Mouse (Mus musculus) frontal cortex, postnatal 10 days (tissue): ENCODE data around the gene Gm9774.

Source experiments
- DNase-seq, 2 experiments: peaks; one replicate each; pipeline ENCODE4 v3.0.0; 2022; ENCODE audit warnings: low spot score in 2 of 2, mixed read lengths in 1 of 2

The Gm9774 gene

DNA sequence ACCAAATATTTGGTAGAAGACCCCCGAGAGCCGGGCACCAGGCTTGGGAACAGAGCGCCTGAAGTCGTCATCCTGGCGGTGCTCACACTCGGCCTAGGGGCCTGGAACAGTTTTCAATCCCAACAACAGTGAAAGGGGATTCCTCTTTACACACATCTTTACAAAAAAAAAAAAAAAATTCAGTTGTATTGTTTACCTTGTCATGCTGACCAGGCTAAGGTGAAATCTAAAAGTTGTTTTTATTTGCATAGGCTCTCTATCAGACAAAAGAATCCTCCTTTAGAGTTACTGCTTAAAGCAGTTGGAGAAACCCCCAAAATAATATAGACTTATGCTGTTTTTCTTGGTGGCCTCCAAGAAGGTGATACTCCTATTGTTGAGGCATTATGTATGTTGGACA is at the start of gene Gm9774:
Gene Gm9774 (minus strand): TSS at position 101 of the 400 bp plus-strand sequence.
- DNase-seq = no peak

DNA sequence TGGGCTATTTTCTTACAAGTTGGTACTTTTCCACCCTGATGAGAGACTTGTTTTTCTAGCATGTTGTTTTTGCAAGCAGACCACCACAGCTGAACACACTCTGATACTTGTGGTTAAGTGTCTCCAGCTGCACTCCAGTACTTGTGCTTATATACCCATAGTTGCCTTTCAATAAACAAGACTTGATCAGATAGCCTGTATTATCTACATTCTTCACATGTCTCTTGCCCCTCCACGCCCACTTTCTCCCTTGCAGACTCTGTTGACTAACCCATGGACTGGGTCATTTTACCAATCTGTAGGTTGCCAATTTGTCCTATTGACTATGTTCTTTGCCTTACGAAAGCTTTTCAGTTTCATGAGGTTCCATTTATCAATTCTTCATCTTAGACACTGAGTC is 40.9 kb upstream of the Gm9774 start:
- DNase-seq = no peak

DNA sequence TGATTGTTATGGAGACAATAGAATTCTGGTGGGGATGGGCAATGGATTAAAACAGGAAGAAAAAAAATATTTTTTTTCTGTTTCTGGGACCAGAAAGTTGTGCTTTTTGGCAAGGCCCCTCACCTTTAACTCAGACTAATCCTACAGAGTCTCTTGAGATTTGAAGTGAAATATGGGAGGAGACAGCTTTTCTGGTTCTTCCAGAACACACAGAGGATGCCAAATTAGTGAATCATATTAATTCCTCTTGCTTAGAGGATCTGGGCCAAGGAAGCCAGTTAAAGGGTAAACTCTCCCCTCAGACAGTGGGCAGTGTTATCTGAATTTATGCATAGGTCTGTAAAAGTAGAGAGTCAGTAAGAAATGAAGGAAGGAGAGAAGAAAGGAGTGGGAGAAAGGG is 38.2 kb upstream of the Gm9774 start:
- no peak for DNase-seq

DNA sequence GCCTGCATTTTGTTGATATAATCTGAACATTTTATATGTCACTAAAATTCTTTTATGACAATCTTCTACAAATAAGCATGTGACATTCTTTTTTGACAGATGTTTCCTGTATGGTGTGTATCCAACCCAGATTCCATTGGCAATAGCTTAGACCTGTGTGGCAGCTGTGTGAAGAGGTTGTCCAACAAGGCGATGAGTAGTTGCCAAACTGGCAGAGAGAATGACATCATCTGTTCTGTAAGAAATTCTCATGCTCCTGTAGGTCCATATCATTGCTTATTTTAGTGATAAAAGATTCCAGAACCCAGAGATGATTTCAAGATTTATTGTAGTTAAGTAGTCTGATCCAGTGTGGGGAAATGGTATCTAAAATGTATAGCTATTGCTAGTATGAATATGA is 37.4 kb upstream of the Gm9774 start:
- no peak for DNase-seq

DNA sequence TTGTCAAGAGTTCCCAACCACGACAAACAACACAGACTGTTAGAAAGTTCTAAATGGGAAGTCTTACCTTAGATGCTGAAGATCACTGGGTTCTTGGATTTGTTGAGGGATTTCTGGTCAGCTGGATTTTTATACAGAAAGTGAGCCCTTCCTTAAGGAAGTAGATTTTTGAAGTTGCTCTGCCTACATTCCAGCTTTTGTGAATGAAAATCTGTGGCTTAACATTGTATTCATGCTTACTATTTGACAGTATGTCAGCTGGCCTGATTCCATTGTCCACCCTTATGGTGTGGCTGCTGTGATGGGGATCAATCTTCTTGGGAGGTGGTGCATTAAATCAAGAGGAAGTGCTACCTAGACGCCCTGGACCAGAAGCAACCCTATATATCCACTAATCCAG is 29.4 kb upstream of the Gm9774 start, which contains the start of gene Sprr3:
Gene Sprr3 (minus strand): TSS at position 101 of the 400 bp plus-strand sequence.
- no peak for DNase-seq

DNA sequence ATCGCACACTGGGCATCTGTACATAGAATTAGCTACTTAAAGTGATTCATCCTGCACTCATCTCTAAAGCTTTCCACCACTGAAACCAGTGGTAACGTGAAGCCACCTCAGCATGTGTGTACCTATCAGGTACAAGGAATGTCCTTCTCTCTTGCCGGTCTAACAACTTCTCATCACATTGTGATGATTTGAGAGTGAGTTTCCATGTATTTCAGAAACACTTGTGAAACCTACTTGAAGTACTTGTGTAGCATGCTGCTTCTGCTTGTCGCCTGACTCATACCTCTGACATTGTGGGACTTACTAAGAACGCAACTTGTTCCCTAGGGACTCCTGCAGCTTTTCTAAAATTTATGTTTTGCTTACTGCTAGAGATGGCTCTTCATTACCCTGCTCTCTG is 25.9 kb upstream of the Gm9774 start:
- DNase-seq = no peak

DNA sequence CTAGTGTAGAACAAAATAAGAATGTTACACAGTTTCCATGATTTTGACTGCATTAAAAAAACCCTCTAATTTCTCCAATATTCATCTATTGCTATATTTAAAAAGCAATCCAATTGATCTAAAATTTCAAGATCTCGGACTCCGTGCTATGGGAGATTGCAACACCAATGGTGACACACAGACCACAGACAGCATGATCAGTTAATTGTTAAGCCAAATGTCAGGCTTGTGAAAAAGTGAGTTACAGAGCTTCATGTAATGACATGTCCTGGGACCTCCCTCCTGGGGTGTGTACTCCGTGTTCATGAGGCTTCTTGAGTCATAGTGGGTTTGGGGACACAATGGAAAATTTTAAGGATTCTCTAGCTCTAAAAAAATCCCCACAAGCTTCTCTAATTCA is 11.0 kb upstream of the Gm9774 start:
- DNase-seq = no peak

DNA sequence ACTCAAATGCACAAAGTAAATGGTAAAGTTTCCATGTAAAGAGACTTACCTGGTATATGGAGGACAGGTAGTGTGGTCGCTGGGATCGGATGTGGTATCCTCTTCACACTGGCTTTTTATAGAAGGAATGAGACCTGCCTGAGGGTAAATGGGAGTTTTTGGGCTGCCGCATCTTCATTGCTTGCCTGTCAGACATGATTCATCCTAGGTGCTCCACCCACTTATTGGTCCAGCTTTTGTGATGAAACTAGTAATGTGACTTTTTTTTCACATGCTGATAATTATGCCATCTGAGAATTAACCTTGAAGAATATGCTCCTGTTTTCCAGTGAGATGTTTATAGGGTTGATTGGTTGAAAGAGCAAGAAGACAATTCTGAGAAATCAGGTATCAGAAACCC is 9.5 kb upstream of the Gm9774 start, which contains the start of gene Sprr1b:
Gene Sprr1b (minus strand): TSS at position 101 of the 400 bp plus-strand sequence.
- DNase-seq = no peak

DNA sequence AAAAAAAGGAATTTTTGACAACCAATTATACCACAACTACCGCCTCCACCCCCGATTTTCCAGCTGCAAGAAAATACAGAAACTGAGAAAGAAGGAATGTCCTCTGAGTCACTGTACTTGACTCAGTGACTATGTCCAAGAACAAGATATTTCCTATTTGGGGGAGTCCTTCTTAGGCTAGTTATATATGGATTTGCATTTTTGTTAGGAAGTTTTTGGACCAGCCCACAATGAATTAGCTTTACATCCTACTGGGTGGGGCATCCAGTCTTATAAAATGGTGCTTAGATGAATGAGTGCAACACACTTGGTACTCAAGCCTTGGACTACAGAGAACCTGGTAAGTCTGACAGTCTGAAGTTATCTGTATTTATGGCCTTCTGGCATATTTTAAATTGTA is 3.1 kb upstream of the Gm9774 start, which contains the start of gene Sprr2k:
Gene Sprr2k (plus strand): TSS at position 301 of the 400 bp plus-strand sequence.
- no peak for DNase-seq

DNA sequence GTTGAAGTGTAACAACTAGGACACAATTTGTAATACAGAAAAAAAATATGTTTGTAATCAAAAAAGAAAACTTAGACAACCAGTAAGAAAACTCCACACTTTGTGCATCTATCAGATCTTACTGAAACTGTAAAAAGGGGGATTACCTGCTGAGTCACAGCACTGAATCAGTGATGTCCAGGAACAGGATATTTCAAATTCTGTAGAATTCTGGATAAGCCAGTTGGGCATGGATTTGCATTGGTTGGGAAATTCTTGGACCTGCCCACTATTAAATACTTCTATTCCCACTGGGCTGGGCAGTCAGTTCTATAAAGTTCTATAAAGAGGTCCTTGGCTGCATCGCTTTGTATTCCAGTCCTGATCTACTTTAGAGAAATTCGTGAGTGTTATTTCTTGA is 11.4 kb downstream of the Gm9774 start, which contains the start of gene Sprr2j-ps:
Gene Sprr2j-ps (plus strand): TSS at position 301 of the 400 bp plus-strand sequence.
- DNase-seq = no peak

DNA sequence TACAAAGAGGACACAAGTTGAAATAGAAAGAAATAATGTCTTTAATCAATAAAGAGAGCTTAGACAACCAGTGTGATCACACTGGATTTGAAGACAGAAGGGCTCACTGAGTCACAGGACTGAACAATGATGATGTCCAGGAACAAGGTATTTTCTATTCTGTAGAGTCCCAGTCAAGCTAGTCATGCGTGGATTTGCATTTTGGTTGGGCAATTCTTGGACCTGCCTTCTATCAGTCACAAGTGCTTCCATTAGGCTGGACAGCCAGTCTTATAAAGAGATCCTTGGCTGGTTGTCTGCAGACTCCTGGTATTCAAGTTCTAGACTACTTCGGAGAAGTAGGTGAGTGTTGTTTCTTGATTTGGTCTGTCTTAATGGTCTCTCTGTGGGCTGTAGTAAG is 21.5 kb downstream of the Gm9774 start, which contains the start of gene Sprr2i:
Gene Sprr2i (plus strand): TSS at position 301 of the 400 bp plus-strand sequence.
- no peak for DNase-seq

DNA sequence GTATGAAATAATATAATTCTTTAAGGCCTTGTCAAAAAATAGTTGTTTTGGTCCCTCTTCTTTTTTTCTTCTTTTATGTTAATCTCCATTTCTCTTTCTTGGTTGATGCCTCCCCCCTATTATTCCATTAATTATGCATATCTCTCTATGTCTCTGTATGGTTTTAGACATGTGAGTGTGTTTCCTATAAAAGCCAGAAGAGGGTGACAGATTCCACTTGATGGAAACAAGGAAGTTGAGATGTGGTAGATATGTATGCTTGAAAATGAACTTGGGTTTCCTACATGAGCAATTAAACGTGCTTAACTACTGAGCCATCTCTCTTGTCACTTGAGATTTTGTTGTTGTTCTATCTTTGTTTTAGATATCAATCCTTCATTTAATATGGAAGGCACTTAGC is 34.9 kb downstream of the Gm9774 start:
- no peak for DNase-seq

DNA sequence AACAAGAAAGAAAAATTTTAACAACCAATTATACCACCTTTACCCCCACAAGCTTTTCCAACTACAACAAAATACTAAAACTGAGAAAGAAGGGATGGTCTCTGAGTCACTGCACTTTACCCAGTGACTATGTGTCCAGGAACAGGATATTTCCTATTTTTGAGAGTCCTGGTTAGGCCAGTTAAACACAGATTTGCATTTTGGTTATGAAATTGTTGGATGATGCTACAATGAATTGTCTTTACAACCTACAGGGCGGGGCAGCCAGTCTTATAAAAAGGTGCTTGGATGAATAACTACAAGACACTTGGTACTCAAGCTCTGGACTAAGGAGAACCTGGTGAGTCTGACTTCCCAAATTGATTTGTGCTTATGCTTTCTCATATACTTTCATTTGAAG is 43.8 kb downstream of the Gm9774 start, which contains the start of gene Sprr2h:
Gene Sprr2h (plus strand): TSS at position 301 of the 400 bp plus-strand sequence.
- no peak for DNase-seq
